Mouse (Mus musculus) heart, adult 9 months (tissue): ENCODE measurements around the gene Smlr1.

Experiments used
- DNase-seq, 2 experiments: peaks; one replicate each; pipeline ENCODE4 v3.0.0; 2022; ENCODE audit warnings: low spot score in 2 of 2

Gene Smlr1

GRCm38 (mm10) chr10:25535891-25536331, at the start of gene Smlr1:
Gene Smlr1, minus strand, starts transcription at chr10:25536267.
- DNase-seq: no peak

GRCm38 (mm10) chr10:25584899-25585298, 48.8 kb upstream of the Smlr1 start:
- DNase-seq: peak; percentile 15 to 21

- DNase-seq: no peak
Observed at GRCm38 (mm10) chr10:25580066-25580465, 44.0 kb upstream of the Smlr1 start.

GRCm38 (mm10) chr10:25571319-25572240, 35.5 kb upstream of the Smlr1 start:
- no peak for DNase-seq

GRCm38 (mm10) chr10:25552936-25553335, 16.9 kb upstream of the Smlr1 start:
- no peak for DNase-seq

GRCm38 (mm10) chr10:25541097-25541496, 5.0 kb upstream of the Smlr1 start:
- no peak for DNase-seq

- peak; percentile 19 to 59 for DNase-seq
Observed at GRCm38 (mm10) chr10:25539771-25540168, 3.7 kb upstream of the Smlr1 start.

GRCm38 (mm10) chr10:25539146-25539770, 3.2 kb upstream of the Smlr1 start:
- DNase-seq: peak; percentile 20 to 56

GRCm38 (mm10) chr10:25538738-25539137, 2.7 kb upstream of the Smlr1 start:
- DNase-seq: no peak

- DNase-seq: no peak
Observed at GRCm38 (mm10) chr10:25536621-25537020, 554 bp upstream of the Smlr1 start.

GRCm38 (mm10) chr10:25534467-25534866, 1.6 kb downstream of the Smlr1 start:
- no peak for DNase-seq

- no peak for DNase-seq
Observed at GRCm38 (mm10) chr10:25533513-25534246, 2.4 kb downstream of the Smlr1 start.

GRCm38 (mm10) chr10:25533105-25533504, 3.0 kb downstream of the Smlr1 start:
- DNase-seq: no peak

GRCm38 (mm10) chr10:25531335-25531734, 4.7 kb downstream of the Smlr1 start:
- DNase-seq: no peak

GRCm38 (mm10) chr10:25527126-25527525, 8.9 kb downstream of the Smlr1 start:
- DNase-seq: peak in 1 of 2 experiments; percentile 41

- DNase-seq: no peak
Observed at GRCm38 (mm10) chr10:25526622-25527021, 9.4 kb downstream of the Smlr1 start.

- DNase-seq: no peak
Observed at GRCm38 (mm10) chr10:25526156-25526555, 9.9 kb downstream of the Smlr1 start.

GRCm38 (mm10) chr10:25523727-25524126, 12.3 kb downstream of the Smlr1 start:
- DNase-seq: no peak

GRCm38 (mm10) chr10:25520428-25520827, 15.6 kb downstream of the Smlr1 start:
- peak; percentile 36 to 41 for DNase-seq

- no peak for DNase-seq
Observed at GRCm38 (mm10) chr10:25519954-25520353, 16.1 kb downstream of the Smlr1 start.

- DNase-seq: peak; percentile 13 to 15
Observed at GRCm38 (mm10) chr10:25513821-25514220, 22.2 kb downstream of the Smlr1 start.

GRCm38 (mm10) chr10:25503250-25503649, 32.8 kb downstream of the Smlr1 start:
- DNase-seq: no peak
